Mouse (Mus musculus) R1 (cell line): Measurements from ENCODE around the gene Ascc1.
"Not testable (repeated sequence)": the region's sequence is repeated elsewhere in the genome, so short reads cannot be mapped to it uniquely, and the experiment has no call there.

ENCODE experiments used
- DNase-seq: peaks from one replicate; pipeline ENCODE4 v3.0.0-alpha.2; 2018; ENCODE audit warnings: low read depth, low spot score

The Ascc1 gene

GRCm38 (mm10) chr10:59977715-59978343, 24.8 kb upstream of the Ascc1 start:
- DNase-seq = no peak

DNA sequence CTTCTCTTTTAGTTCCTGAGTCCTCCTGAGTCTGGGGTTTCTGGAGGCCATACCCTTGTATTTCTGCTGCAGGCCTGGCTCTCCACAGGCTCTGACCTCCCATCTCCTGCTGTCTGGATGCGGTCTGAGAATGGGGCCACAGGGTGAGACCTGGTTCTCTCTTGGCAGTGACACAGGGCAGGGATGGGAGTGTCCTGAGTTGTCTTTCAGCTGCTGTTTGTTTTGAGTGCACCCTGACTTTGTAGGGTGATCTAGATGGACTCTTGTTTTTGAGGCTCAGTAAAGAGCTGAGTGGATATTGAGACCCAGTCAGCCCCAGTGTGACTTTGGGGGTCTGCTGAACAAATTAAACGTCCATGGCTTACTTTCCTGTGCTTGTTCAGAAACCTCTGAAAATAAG, 24.2 kb upstream of the Ascc1 start:
- no peak for DNase-seq

- no peak for DNase-seq
Observed at GRCm38 (mm10) chr10:59978873-59979743, 23.5 kb upstream of the Ascc1 start.

- no peak for DNase-seq
Observed at GRCm38 (mm10) chr10:59980815-59981244, 21.8 kb upstream of the Ascc1 start.

- no peak for DNase-seq
Observed at GRCm38 (mm10) chr10:59981336-59981735, 21.3 kb upstream of the Ascc1 start.

- no peak for DNase-seq
Observed at GRCm38 (mm10) chr10:59981792-59982191, 20.8 kb upstream of the Ascc1 start.

GRCm38 (mm10) chr10:59982379-59982873, 20.2 kb upstream of the Ascc1 start:
- DNase-seq = no peak

DNA sequence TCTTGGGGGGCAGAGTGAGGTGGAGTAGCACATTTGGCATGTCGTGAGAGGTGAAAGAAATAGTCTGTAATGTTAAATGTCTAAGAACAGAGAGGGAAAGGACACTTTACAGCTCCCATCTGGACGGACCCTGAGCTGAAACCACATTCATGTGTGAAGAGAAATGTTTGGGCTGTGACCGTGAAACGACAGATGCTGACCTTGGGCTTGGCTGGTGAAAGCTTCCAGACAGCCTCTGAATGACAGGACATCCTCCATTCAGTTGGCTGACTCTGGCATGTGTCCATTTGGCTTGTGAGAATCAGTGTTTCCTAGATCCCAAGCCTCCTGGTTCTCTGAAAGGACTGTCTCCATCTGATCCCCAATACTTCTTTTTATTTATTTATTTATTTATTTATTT, 14.6 kb upstream of the Ascc1 start:
- DNase-seq = no peak

DNA sequence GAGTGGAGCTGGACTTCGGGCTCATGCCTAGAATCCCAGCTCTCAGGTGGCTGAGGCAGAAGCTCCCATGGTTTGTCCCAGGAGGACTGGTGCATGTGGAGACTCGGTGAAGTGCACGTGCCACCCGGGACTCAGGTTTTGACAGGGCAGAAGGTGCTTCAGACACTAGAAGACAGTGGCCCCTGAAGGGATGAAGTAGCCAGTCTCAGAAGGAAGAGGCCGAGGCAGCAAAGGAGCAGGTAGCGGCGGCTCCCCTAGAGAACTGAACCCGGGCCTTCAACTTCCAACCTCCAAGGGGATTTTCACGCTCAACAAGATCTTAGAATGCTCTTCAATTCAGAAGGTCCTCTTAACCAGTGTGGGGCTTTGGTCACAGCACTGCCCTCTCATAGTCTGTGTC, 12.2 kb upstream of the Ascc1 start:
- no peak for DNase-seq

DNA sequence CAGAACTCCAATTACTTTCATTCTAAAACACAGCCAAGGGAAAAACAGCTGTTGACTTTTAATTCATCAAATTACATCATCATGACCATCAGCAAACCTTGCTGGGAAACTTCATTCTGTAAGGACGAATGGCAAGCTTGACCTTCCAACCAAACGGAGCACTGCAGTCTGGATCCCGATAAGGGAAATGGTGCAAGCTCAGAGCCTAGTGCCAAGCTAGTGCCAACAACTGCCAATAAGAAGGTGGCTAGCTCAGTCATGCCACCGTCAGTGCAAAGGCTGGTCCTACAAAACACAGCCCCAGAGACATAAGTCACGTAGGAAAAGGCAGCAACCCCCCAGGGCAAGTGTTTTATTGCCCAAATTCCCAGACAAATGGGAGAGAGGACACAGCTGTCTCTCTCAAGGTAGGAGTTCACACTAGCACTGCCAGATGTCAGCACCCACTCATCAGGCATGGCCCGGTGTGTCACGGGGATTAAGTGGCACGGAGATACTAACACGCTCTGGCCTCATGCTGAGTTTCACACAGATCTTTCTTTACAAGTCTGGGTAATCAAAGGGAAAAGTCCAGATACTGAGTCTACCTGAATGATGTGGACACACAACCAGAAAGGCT, 11.2 kb upstream of the Ascc1 start:
- DNase-seq = no peak

- no peak for DNase-seq
Observed at GRCm38 (mm10) chr10:59992024-59992423, 10.6 kb upstream of the Ascc1 start.

GRCm38 (mm10) chr10:59993813-59994212, 8.8 kb upstream of the Ascc1 start:
- peak; percentile 24 for DNase-seq

DNA sequence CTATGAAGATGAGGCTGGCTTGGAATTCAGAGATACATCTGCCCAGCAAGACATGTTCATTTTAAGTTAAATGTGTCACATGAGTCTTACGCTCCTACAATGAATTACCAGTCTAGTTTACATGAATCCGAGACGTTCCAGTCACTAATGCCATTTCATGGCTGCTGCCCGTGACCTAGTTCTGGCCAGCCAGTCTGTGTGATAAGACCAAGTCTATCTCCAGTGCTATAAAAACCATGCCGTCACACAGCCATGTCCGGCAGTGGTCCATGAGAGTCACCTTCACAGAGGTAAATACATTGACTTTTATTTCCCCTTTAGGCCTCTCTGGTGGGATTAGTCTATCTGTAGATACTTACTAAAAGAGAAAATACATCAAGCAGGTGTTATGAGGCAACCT, 6.7 kb upstream of the Ascc1 start:
- DNase-seq = no peak

GRCm38 (mm10) chr10:59997591-59997990, 5.0 kb upstream of the Ascc1 start:
- DNase-seq = peak; percentile 80

GRCm38 (mm10) chr10:59999057-59999456, 3.5 kb upstream of the Ascc1 start:
- no peak for DNase-seq

- not testable (repeated sequence) for DNase-seq
Observed at GRCm38 (mm10) chr10:60001663-60002062, 942 bp upstream of the Ascc1 start.

DNA sequence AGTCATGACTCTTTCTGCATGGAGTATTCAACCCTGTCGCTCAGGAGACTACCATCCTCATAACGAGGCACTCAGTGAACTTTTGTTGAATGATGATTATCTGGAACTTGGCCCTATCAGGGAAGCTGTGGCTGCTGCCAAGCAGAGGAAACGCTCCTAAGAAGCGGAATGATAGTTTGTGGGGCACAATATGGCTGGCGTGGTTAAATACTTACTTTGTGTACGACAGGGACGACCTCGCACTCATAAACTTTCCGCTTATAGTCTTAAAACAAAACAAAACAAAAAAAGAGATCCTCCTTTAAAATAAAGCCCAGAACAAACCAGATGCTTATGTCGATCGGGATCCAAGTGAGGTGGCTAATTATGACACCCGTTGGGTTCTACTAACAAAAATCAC, 402 bp upstream of the Ascc1 start:
- DNase-seq = no peak

- no peak for DNase-seq
Observed at GRCm38 (mm10) chr10:60003213-60003752, 678 bp downstream of the Ascc1 start.

DNA sequence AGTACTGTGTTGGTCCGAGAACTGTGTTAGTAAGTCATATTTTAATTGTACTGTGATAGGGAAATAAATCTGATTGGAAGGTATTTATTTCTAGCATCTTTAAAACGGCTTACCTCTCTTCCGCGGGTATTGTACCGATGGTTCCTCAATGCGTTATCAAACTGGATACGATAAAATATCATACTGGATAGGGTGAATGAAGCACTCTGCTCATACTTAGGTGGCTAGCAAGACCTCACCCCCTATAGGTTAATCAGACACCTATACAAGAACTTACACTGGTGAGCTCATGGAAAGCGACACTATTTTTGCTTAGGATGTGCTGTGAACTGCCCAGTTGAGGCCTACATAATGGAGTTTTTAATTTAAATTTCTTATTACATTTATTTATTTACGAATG, 1.2 kb downstream of the Ascc1 start:
- no peak for DNase-seq

DNA sequence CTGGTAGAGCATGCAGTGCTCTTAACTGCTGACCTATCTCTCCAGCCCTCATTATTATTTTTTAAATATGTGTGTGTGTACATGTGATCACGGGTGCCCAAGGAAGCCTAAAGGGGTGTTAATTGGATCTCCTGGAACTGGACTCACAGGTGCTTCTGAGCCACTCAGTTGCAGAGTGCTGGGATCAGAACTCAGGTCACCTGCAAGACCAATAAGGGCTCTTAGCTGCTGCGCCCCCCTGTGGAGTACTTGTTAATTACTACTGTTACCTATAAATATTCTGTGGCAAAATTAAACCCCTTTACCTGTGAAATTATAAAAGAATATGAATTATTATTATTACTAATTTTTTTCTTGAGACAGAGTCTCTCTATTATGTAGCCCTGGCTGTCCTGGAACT, 2.7 kb downstream of the Ascc1 start:
- peak; percentile 52 for DNase-seq

DNA sequence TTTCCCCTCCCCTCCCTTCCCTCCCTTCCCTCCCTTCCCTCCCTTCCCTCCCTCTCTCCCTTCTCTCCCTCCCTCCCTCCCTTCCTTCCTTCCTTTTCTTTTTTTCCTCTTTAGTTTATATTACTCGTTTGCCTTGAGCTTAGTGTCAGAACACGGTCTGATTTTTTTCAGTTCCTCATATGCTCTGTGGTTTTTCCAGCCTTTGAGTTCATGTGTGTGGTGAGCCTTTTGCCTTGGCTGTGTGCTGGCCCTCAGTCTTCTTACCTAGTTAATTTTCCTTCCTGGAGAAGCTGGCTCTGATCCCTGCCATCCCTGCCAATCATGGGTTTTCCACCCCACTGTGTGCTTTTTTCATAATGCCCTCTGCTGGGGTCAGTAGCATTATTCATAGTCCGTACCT, 6.5 kb downstream of the Ascc1 start:
- no peak for DNase-seq

DNA sequence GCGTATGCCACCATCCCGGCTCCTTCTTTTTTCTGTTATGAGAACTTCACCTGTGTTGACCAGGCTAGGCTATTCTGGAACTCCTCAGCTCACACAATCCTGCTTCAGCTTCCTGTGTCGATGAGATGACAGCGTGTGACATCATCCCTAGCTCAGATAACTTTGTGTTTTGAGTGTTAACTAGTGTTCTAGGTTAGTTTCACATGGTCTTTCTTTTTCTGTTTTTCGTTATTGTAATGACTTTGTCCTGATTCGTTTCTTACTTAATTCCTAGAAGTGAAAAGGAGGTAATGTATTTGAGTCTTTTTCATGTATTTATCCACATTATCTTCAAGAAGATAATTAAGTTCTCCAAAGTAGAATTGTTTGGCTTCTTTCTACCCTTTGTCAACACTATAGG, 13.6 kb downstream of the Ascc1 start:
- DNase-seq = no peak
